Mouse (Mus musculus): ENCODE measurements around the gene Hmgb1. TPM values are rescaled to one million over a fixed set of nuclear protein-coding genes. Genes with fewer than 3 reads are reported as not detected.
"Not testable (repeated sequence)": the region's sequence is repeated elsewhere in the genome, so short reads cannot be mapped to it uniquely, and the experiment has no call there.

The Hmgb1 gene
- polyA plus RNA-seq, 1 experiment from 2014 or later, result 414 TPM

DNA sequence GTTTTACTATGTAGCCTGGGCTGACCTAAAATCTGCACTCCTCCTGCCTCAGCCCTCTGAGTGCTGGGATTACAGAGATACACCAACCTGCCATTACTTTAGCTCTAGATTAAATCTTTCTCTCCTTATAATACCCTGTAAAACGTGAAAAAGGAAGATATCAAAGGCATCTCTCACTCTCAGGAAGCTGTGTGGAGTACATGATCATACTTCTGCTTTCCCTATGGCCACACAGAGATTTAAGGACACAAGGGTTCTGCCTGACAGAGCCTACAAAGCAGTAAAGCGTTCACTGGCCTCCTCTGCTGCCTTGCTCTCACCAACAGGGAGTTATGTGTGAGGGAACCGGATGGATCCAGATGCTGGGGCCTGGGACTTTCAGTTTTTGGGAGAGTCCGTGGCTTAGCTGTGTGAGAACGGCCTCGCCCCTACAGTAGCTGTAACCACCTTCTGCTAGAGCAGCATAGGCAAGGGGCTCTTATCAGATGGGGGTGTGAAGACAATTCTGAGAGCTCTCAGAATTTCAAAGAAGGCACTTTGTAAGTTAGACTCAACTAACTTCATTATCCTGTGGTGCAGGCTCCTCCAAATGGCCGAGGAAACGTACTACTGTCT is 36.8 kb downstream of the Hmgb1 start:
- H3K27ac ChIP-seq, result no peak overlapping the region
- H3K4me3 ChIP-seq (ENCODE audit: inconsistent target), result no peak overlapping the region
- H3K79me2 ChIP-seq (ENCODE audit: inconsistent target), result no peaks in the 10 kb centered on the region
- no peaks in the 10 kb centered on the region for H3K36me3 ChIP-seq (ENCODE audit: inconsistent target)
- 74% methylated on average over 8 of the region's 8 CpGs for WGBS (ENCODE audit: missing documents)

DNA sequence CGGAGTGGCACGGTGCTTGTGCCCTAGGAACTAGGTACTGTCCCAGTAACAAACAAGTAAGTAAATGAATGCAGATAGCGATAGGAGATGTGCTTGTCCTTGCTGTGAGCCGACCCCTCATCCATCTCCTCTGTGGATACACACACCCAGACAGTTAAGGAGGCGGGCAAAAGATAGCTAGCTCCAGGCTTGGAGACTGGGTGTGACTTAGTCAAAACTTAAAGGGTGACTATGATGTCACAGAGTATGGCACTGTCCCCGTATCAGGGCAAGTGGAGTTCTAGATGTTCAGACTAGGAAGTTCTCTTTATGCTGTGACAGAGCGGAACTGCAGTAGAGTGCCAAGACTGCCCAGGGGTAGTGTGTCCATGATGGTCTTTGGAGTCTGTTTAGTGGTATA is 37.6 kb downstream of the Hmgb1 start:
- Histone ChIP-seq H3K27ac (no peak overlapping the region), H3K36me3 (ENCODE audit: inconsistent target) (no peaks in the 10 kb centered on the region), H3K79me2 (ENCODE audit: inconsistent target) (no peaks in the 10 kb centered on the region), H3K4me3 (ENCODE audit: inconsistent target) (no peak overlapping the region)
- WGBS (ENCODE audit: missing documents), result 93% methylated on average over 7 of the region's 7 CpGs

DNA sequence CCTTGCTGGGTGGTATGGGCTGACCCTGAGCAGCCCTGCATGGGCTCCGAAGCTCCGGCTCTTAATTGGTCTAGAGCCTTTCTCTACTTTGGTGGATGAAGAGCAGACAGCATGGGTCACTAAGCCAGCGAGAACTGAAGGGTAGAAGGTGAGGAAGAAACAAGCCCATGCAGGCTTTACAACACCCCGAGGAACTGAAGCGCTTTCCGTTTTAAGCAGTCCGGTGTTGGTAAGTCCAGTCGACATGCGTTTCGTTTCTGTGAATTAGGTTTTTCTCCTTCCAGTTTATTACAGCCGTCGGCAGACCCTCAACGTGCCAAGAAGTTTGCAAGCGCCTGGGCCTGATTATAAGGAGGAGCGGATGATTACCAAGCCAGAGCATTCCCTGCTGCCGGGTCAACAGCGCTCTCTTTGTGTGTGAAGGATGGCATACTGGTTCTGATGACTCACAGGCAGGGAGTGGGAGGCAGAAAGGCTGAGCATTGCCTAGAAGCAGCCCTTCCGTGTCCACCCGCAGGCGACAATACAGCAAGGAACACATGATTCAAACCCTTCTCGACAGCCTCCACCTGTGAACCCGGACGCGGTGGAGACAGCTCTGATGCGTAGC is 40.4 kb downstream of the Hmgb1 start:
- Histone ChIP-seq H3K4me3 (ENCODE audit: inconsistent target) (no peak overlapping the region), H3K27ac (no peak overlapping the region)
- 91% methylated on average over 25 of the region's 25 CpGs for WGBS (ENCODE audit: missing documents)

DNA sequence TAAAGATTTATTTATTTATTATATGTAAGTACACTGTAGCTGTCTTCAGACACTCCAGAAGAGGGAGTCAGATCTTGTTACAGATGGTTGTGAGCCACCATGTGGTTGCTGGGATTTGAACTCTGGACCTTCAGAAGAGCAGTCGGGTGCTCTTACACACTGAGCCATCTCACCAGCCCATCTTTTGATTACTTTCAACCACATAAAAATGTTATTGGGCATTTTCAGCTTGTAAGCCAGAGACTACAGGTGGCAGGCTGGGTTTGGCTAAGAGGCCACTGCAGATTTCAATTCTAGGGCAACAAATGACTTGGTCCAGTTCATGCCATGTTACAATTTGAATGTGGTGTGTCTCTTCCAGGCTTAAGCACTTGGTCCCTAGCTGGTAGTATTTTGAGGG is 43.1 kb downstream of the Hmgb1 start:
- not testable (repeated sequence) for H3K36me3 ChIP-seq (ENCODE audit: inconsistent target); H3K79me2 ChIP-seq (ENCODE audit: inconsistent target); H3K27ac ChIP-seq; H3K4me3 ChIP-seq (ENCODE audit: inconsistent target)
- WGBS (ENCODE audit: missing documents), result 100% methylated on average over 1 of the region's 1 CpGs

More for the DNA sequence above, 40.4 kb downstream of the Hmgb1 start:
- H3K36me3 ChIP-seq (ENCODE audit: inconsistent target), result no peaks in the 10 kb centered on the region
- no peaks in the 10 kb centered on the region for H3K79me2 ChIP-seq (ENCODE audit: inconsistent target)

DNA sequence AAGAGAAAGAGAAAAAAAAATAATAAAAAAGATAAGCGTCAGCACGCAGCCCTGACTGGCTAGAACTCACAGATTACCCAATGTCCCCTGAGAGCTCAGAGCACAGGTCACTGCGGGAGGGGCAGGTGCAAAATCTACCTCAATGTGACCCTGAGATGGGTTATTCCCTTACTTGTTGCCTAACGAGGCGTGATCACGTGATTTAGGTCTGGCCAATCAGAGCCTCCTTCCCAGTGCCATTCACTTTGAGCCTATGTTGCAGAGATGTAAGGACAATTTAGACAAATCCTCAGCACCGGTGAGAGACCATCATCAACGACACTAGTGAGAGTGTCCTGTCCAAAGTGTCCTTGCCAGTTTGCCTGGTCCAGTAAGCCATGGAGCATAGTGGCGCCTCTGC is 44.0 kb downstream of the Hmgb1 start:
- Histone ChIP-seq H3K4me3 (ENCODE audit: inconsistent target) (no peak overlapping the region), H3K79me2 (ENCODE audit: inconsistent target) (no peaks in the 10 kb centered on the region), H3K36me3 (ENCODE audit: inconsistent target) (no peaks in the 10 kb centered on the region), H3K27ac (no peak overlapping the region)
- WGBS (ENCODE audit: missing documents), result 88% methylated on average over 9 of the region's 9 CpGs

DNA sequence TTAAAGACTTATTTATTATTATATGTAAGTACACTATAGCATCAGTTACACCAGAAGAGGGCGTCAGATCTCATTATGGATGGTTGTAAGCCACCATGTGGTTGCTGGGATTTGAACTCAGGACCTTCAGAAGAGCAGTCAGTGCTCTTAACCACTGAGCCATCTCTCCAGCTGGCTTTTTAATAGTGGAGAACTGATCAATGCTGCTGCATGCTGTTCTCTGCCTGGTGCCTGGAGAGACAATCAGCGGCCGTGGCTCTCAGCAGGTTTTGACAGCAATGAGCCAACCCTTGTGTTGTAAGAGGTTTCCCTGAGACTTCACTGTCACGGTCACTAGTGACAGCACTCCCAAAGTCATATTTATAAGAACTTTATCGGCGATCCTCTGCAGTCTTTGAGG is 46.2 kb downstream of the Hmgb1 start:
- not testable (repeated sequence) for H3K36me3 ChIP-seq (ENCODE audit: inconsistent target); H3K4me3 ChIP-seq (ENCODE audit: inconsistent target); H3K27ac ChIP-seq; H3K79me2 ChIP-seq (ENCODE audit: inconsistent target)
- WGBS (ENCODE audit: missing documents), result 99% methylated on average over 6 of the region's 6 CpGs

DNA sequence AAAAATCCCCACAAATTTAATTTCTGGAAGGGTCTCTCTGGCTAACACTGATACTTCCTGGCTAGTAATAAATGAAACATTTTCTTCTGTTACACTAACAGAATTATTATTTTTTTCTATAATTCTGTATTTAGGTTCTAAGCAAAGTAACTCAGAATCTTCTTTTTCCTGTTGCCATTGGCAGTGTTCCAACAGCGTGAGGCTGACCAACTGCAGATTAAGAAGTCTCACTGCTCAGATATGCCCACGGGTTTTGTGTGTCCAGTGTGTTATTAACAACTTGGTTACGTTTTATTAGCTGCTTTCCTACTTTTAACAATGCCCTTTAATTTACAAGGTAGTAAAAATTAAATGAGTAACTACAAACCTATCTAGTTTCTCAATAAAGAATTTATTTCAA is 46.8 kb downstream of the Hmgb1 start:
- Histone ChIP-seq H3K36me3 (ENCODE audit: inconsistent target) (no peaks in the 10 kb centered on the region), H3K27ac (no peak overlapping the region), H3K79me2 (ENCODE audit: inconsistent target) (no peaks in the 10 kb centered on the region), H3K4me3 (ENCODE audit: inconsistent target) (no peak overlapping the region)
- 40% methylated on average over 3 of the region's 3 CpGs for WGBS (ENCODE audit: missing documents)

DNA sequence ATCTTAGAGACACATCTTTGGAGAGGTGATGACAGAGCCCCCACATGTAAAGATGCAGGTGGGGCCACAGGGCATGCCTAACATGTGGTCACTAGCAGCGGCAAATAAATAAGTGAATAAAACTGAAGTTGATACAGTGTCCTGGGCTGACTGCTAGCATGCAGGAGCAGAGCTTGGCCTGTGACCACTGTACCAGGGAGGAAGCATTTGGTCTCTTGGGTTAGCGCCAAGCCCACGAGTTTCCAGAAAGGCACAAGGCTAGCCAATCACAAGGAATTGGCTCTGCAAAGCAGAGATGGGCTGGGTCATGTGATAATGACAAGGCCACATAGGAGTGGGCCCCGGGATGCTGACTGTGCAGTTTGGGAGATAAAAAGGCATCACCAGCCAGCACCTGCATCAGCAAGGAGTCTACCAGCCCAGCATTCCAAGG is 47.3 kb downstream of the Hmgb1 start:
- 42% methylated on average over 4 of the region's 4 CpGs for WGBS (ENCODE audit: missing documents)
- Histone ChIP-seq H3K4me3 (ENCODE audit: inconsistent target) (no peak overlapping the region), H3K27ac (peak overlapping the region; percentile 5; the same call in 1 of the 2 replicates), H3K79me2 (ENCODE audit: inconsistent target) (no peaks in the 10 kb centered on the region), H3K36me3 (ENCODE audit: inconsistent target) (no peaks in the 10 kb centered on the region)

DNA sequence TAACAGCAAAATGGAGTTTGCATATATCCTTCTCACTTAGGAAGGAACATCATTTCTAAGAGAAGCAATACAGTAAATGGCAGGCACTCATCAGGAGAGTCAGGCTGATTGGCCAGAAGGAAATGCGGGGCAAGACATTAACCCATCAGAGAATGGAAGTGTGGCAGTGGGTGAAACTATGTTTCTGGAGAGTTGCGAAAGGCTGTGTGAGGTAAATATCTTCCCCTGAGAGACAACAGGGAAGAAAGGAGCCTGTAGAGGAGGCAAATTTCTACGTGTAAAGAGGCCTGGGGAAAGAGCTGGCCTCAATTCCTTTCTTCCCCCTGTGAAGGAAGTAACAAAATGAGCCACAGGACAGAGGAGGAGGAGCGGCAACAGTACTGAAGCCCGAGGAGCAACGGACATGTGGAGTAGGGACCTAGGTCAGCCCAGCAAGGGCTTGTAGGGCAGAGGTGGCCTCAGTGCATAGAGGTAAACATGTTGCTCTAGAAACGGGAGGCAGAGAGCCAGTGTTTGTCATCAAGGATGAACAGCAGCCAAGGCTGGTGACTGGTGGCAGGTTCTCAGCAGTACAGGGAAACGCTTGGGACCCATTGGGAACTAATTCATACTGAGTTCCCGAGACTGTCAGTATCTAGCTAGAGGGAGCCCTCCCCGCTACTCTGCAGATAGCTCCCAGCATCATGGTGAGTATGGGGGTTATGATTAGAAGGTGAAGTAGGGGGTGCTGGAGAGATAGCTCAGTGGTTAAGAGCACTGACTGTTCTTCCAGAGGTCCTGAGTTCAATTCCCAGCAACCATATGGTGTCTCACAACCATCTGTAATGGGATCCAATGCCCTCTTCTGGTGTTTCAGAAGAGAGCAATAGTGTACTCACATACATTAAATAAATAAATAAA is 48.6 kb downstream of the Hmgb1 start:
- whole genome bisulfite sequencing (ENCODE audit: missing documents), result 85% methylated on average over 10 of the region's 10 CpGs

DNA sequence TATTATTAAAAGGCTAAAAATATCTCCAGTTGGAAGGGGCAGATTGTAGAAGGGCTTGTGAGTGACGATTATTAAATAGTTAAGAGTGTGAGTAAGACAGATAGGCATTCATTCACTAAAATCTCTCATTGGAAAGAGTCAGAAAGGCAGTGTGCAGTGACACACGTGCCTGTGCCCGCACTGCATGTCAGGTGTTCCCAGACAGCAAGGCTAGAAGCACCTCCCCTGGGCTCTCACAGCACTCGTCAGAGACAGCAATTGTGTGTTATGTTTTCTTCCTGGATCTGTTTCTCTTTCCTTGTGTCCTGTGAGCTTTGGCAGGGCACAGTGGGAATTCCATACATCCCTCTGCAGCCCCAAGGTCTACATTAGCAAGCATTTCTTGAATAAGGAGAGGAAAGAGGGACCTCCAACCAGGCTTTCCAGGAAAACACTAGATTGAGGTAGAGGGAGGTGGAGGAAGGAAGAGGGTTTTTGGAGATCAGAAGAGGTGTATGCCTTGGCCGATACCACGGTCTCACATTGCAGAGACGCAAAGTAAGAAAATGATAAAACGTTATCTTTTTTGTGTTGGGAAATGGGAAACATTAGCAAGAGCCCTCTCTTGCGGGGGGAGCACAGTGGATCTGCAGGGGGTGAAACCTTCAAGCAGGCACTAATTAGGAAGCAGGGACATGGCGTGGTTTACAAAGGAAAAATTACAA is 49.4 kb downstream of the Hmgb1 start:
- Histone ChIP-seq H3K79me2 (ENCODE audit: inconsistent target) (no peaks in the 10 kb centered on the region), H3K27ac (no peak overlapping the region), H3K36me3 (ENCODE audit: inconsistent target) (no peaks in the 10 kb centered on the region), H3K4me3 (ENCODE audit: inconsistent target) (no peak overlapping the region)
- WGBS (ENCODE audit: missing documents), result 87% methylated on average over 10 of the region's 10 CpGs

More for the DNA sequence above, 48.6 kb downstream of the Hmgb1 start:
- Histone ChIP-seq H3K27ac (no peak overlapping the region), H3K36me3 (ENCODE audit: inconsistent target) (no peaks in the 10 kb centered on the region), H3K79me2 (ENCODE audit: inconsistent target) (no peaks in the 10 kb centered on the region), H3K4me3 (ENCODE audit: inconsistent target) (no peak overlapping the region)

DNA sequence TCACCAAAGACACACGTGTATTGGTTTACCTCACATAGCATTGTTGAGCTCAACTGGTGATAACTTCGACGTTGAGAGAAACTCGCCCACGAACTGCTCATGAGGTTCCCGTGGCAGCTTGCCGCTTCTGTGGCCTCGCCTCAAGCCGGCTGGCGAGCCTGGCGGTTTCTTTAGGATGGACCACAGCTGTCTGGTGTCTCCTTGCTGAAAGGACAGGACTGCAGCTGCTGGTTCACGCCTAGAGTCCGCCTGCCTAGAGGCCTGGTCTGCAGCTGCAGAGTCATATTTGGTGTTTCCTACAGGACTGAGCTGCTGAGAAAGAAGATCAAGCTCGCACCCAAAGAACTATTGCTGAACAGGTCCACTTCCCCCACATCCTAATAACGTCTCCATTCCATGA is 55.8 kb downstream of the Hmgb1 start:
- WGBS (ENCODE audit: missing documents), result 93% methylated on average over 11 of the region's 15 CpGs
- no peaks in the 10 kb centered on the region for H3K36me3 ChIP-seq (ENCODE audit: inconsistent target)
- no peak overlapping the region for H3K4me3 ChIP-seq (ENCODE audit: inconsistent target)
- no peaks in the 10 kb centered on the region for H3K79me2 ChIP-seq (ENCODE audit: inconsistent target)
- H3K27ac ChIP-seq, result no peak overlapping the region

DNA sequence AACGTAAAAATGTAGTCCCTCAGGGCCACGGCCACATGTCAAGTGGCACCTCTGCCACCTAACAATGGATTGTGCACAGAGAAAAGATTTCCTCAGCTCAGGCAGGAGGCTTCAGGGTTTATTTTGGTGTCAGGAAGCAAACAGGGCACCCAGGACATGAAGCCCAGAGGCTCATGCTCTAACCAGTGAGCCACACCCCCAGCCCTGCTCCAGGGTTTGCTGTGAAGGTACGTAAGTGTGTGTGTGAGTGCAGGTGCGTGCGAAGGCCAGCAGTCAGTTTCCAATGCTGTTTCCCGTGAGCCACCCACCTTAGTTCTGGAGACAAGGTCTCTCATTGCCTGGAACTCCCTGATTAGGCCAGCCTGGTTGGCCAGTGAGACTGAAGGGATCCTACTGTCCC is 60.5 kb downstream of the Hmgb1 start:
- no peak overlapping the region for H3K27ac ChIP-seq
- 85% methylated on average over 6 of the region's 6 CpGs for WGBS (ENCODE audit: missing documents)

DNA sequence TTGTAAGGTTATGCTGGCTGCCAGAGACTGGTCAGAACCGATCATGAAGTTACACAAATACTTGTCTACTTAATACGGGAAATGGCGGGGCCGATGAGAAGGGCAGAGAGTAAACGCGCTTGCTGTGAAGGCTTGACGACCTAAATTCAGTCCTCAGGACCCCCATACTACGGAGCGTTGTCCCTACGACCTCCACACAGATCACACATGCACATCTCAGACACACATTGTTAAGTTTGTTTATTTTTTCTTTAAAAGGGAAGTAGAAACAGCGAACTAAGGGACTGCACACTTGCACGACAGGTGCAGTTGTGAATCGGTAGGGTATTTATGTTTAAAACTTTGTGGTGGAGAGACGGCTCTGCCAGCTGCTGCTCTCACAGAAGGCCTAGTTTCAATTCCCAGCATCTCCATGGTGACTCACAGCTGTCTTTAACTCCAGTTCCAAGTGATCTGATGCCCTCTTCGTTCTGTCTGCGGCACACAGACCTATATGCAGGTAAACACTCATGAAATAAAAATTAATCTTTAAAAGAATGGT is 64.9 kb downstream of the Hmgb1 start:
- Histone ChIP-seq H3K79me2 (ENCODE audit: inconsistent target) (no peaks in the 10 kb centered on the region), H3K36me3 (ENCODE audit: inconsistent target) (no peaks in the 10 kb centered on the region), H3K4me3 (ENCODE audit: inconsistent target) (no peak overlapping the region), H3K27ac (no peak overlapping the region)
- WGBS (ENCODE audit: missing documents), result 88% methylated on average over 16 of the region's 16 CpGs

More for the DNA sequence above, 60.5 kb downstream of the Hmgb1 start:
- no peaks in the 10 kb centered on the region for H3K36me3 ChIP-seq (ENCODE audit: inconsistent target)
- H3K79me2 ChIP-seq (ENCODE audit: inconsistent target), result no peaks in the 10 kb centered on the region
- no peak overlapping the region for H3K4me3 ChIP-seq (ENCODE audit: inconsistent target)

DNA sequence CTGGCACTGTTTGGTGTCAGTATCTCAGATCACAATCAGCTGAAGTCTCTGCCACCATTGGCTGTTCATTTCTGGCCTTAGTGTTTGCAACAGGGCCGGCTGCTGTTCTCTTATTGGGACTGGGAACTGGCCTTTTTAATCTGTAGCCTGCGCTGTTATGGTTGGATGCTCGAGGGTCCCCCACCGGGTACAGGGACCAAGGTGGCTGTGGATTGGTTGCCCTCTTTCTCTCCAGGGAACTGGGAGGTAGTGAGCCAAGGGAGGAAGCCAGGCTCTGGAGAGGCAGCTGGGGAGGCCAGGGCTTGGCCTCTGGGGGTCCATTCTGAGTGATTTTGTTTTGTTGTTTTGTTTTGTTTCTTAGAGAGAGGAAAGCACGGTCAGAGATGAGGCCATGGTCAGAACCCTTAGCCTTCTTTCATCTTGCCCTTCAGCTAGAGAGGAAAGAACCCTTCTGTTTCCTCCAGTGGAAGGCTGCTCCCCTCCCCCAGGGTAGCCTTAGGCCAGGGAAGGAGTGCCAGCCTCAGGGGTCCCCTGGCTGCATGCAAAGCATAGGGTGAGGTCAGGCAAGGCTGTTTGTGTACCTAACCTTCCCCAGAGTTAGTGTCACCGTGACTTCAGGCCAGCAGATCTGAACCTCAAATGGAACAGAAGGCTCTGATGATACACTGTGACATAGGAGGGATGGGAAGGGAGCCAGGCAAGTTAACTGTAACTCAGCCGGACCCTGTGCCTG is 66.3 kb downstream of the Hmgb1 start:
- Histone ChIP-seq H3K4me3 (ENCODE audit: inconsistent target) (no peak overlapping the region), H3K36me3 (ENCODE audit: inconsistent target) (no peaks in the 10 kb centered on the region), H3K79me2 (ENCODE audit: inconsistent target) (no peaks in the 10 kb centered on the region), H3K27ac (no peak overlapping the region)
- 77% methylated on average over 7 of the region's 7 CpGs for WGBS (ENCODE audit: missing documents)

Measured in macrophage (primary cell).